Mouse (Mus musculus): ENCODE measurements around the gene Olfr1163.
"Not testable (repeated sequence)": the region's sequence is repeated elsewhere in the genome, so short reads cannot be mapped to it uniquely, and the experiment has no call there.

Olfr1163 gene

GRCm38 (mm10) chr2:88071730-88072129 lies at the start of gene Olfr1163:
Olfr1163 (minus strand) TSS chr2:88071830.
- no peak for DNase-seq (ENCODE audit: inconsistent age in 2 of 2, low spot score in 1 of 2)

- DNase-seq (ENCODE audit: inconsistent age in 2 of 2, low spot score in 1 of 2): no peak
Measured at GRCm38 (mm10) chr2:88093866-88094265, 22.2 kb upstream of the Olfr1163 start, which contains the start of gene Olfr1164. Olfr1164 (minus strand) TSS chr2:88093966.

- DNase-seq (ENCODE audit: inconsistent age in 2 of 2, low spot score in 1 of 2): no peak
Measured at GRCm38 (mm10) chr2:88063587-88063986, 8.0 kb downstream of the Olfr1163 start.

- DNase-seq (ENCODE audit: inconsistent age in 2 of 2, low spot score in 1 of 2): no peak
Measured at GRCm38 (mm10) chr2:88051029-88051428, 20.6 kb downstream of the Olfr1163 start, which contains the start of gene Olfr1162. Olfr1162 (minus strand) TSS chr2:88051129.

GRCm38 (mm10) chr2:88037599-88037998 lies 34.0 kb downstream of the Olfr1163 start, which contains the start of gene Olfr73:
Olfr73 (minus strand) TSS chr2:88037699.
- DNase-seq (ENCODE audit: inconsistent age in 2 of 2, low spot score in 1 of 2): no peak

DNA sequence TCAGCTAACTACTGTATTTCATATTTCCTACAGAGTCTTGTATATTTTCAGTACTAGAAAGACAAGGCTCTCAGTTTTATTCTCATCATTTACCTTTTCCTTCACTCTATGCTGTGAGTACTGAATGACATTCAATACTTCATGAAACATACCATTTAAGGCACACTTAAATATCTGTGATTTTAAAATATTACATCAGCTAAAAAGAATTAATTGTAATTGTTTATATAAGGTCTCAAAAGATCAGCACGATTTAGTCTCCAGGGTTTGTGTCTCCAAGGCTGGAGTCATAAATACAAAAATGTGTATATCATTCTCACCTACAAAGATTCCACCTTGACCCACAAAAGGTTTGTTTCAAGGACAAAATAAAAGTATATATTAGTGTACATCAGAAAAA lies 49.2 kb downstream of the Olfr1163 start, which contains the start of gene Olfr1161:
Gene Olfr1161, plus strand, starts transcription at position 301 of the 400 bp plus-strand sequence.
- not testable (repeated sequence) for DNase-seq (ENCODE audit: inconsistent age in 2 of 2, low spot score in 1 of 2)

Data from adrenal gland, adult (tissue).